Mouse (Mus musculus) CH12.LX (cell line): ENCODE measurements around the gene Ppp4c. TPM values are rescaled to one million over a fixed set of nuclear protein-coding genes. Genes with fewer than 3 reads are reported as not detected.
A peak's percentile ranks its signal among the peaks of the same experiment; 100 is the strongest.

ENCODE experiments used
- DNase-seq: peaks from one replicate; pipeline ENCODE4 v3.0.0-alpha.2; 2013; ENCODE audit errors: extremely low read depth
- H3K27ac ChIP-seq: 2 replicates; pipeline ENCODE4 v1.5.1; 2012; ENCODE audit warnings: low read depth, mild to moderate bottlenecking, control low read depth, moderate library complexity; ENCODE audit not compliant: insufficient read depth
- H3K27me3 ChIP-seq: replicated peaks from 2 replicates; pipeline ENCODE3; 2012; ENCODE audit warnings: inconsistent platforms
- H3K36me3 ChIP-seq, 2 experiments: replicated peaks in 1 of 2; 2 replicates each; pipeline versions ENCODE3 to v1.6.1; 2012; ENCODE audit warnings: inconsistent platforms in 1 of 2, low read length in 1 of 2, mild to moderate bottlenecking in 1 of 2, mixed read lengths in 1 of 2, moderate library complexity in 1 of 2; ENCODE audit not compliant: control insufficient read depth in 1 of 2, insufficient read depth in 1 of 2
- H3K4me1 ChIP-seq, 2 experiments: 2 replicates each; pipeline ENCODE4 v1.6.1; 2012; ENCODE audit warnings: inconsistent platforms in 1 of 2, moderate library complexity in 1 of 2; ENCODE audit not compliant: insufficient read depth in 2 of 2, control insufficient read depth in 1 of 2
- H3K4me2 ChIP-seq: 2 replicates; pipeline ENCODE4 v1.6.1; 2012; ENCODE audit warnings: low read depth, mild to moderate bottlenecking, control low read depth; ENCODE audit not compliant: poor library complexity, insufficient read depth, severe bottlenecking
- H3K4me3 ChIP-seq, 3 experiments: fragments of 150-350 bp in 1 of 3; sonication (generic) in 1 of 3; replicated peaks in 1 of 3; 2 replicates each; pipeline versions ENCODE3 to v1.5.1; 2011 to 2012; ENCODE audit warnings: low read depth in 2 of 3, low read length in 2 of 3, mild to moderate bottlenecking in 2 of 3, moderate library complexity in 2 of 3, control low read depth in 1 of 3, improper control_type of control experiment in 1 of 3, inconsistent platforms in 1 of 3, mixed read lengths in 1 of 3; ENCODE audit not compliant: poor library complexity in 1 of 3
- H3K79me2 ChIP-seq: replicated peaks from 2 replicates; pipeline ENCODE4 v1.6.1; 2012; ENCODE audit warnings: mild to moderate bottlenecking, moderate library complexity; ENCODE audit not compliant: control insufficient read depth, poor library complexity, insufficient read depth, severe bottlenecking; ENCODE audit errors: extremely low read depth
- H3K9ac ChIP-seq: 2 replicates; pipeline ENCODE4 v1.6.1; 2012; ENCODE audit warnings: low read depth, mild to moderate bottlenecking, control low read depth, moderate library complexity; ENCODE audit not compliant: insufficient read depth
- H3K9me3 ChIP-seq: replicated peaks from 2 replicates; pipeline ENCODE3; 2012; ENCODE audit warnings: low read length, inconsistent platforms, mixed read lengths
- BHLHE40 ChIP-seq: IDR thresholded peaks from 2 replicates; pipeline ENCODE4 v1.6.1; 2011; ENCODE audit warnings: mild to moderate bottlenecking, low read depth, low read length, improper control_type of control experiment
- CHD2 ChIP-seq: IDR thresholded peaks from 2 replicates; pipeline ENCODE4 v1.6.1; 2011; ENCODE audit warnings: low read length, improper control_type of control experiment
- E2F4 ChIP-seq: IDR thresholded peaks from 2 replicates; pipeline ENCODE4 v1.6.1; 2011; ENCODE audit warnings: low read depth, low read length, improper control_type of control experiment; ENCODE audit not compliant: insufficient replicate concordance
- ELF1 ChIP-seq: IDR thresholded peaks from 2 replicates; pipeline ENCODE4 v1.6.1; 2014; ENCODE audit warnings: low read depth, mild to moderate bottlenecking, inconsistent platforms, low read length, improper control_type of control experiment
- ETS1 ChIP-seq: conservative IDR thresholded peaks from 2 replicates; pipeline ENCODE4 v1.6.1; 2012; ENCODE audit warnings: low read depth, mild to moderate bottlenecking, inconsistent platforms, low read length, improper control_type of control experiment, moderate library complexity
- IRF4 ChIP-seq: IDR thresholded peaks from 2 replicates; pipeline ENCODE4 v1.6.1; 2014; ENCODE audit warnings: low read depth, mild to moderate bottlenecking, inconsistent platforms, low read length, improper control_type of control experiment
- MXI1 ChIP-seq: IDR thresholded peaks from 2 replicates; pipeline ENCODE4 v1.6.1; 2011; ENCODE audit warnings: mild to moderate bottlenecking, low read depth, low read length, improper control_type of control experiment
- NELFE ChIP-seq: IDR thresholded peaks from 2 replicates; pipeline ENCODE4 v1.6.1; 2011; ENCODE audit warnings: low read depth, low read length, improper control_type of control experiment
- NRF1 ChIP-seq: IDR thresholded peaks from 2 replicates; pipeline ENCODE4 v1.6.1; 2014; ENCODE audit warnings: low read depth, mild to moderate bottlenecking, inconsistent platforms, low read length, improper control_type of control experiment, moderate library complexity
- POLR2A ChIP-seq: IDR thresholded peaks from 2 replicates; pipeline ENCODE4 v1.6.1; 2011; ENCODE audit warnings: low read depth, mild to moderate bottlenecking, improper control_type of control experiment, low read length
- POLR2AphosphoS2 ChIP-seq: IDR thresholded peaks from 2 replicates; pipeline ENCODE4 v1.6.1; 2011; ENCODE audit warnings: low read depth, low read length, improper control_type of control experiment
- RAD21 ChIP-seq: IDR thresholded peaks from 2 replicates; pipeline ENCODE4 v1.6.1; 2011; ENCODE audit warnings: low read depth, mild to moderate bottlenecking, low read length, improper control_type of control experiment, moderate library complexity
- RCOR1 ChIP-seq: conservative IDR thresholded peaks from 2 replicates; pipeline ENCODE4 v1.6.1; 2012; ENCODE audit warnings: low read depth, mild to moderate bottlenecking, inconsistent platforms, low read length, improper control_type of control experiment
- SIN3A ChIP-seq: IDR thresholded peaks from 2 replicates; pipeline ENCODE4 v1.6.1; 2012; ENCODE audit warnings: low read length, improper control_type of control experiment, inconsistent platforms
- TCF12 ChIP-seq: IDR thresholded peaks from 2 replicates; pipeline ENCODE4 v1.6.1; 2014; ENCODE audit warnings: low read depth, mild to moderate bottlenecking, inconsistent platforms, low read length, improper control_type of control experiment
- UBTF ChIP-seq: IDR thresholded peaks from 2 replicates; pipeline ENCODE4 v1.6.1; 2012; ENCODE audit warnings: low read depth, mild to moderate bottlenecking, inconsistent platforms, low read length, improper control_type of control experiment, moderate library complexity
- USF2 ChIP-seq: conservative IDR thresholded peaks from 2 replicates; pipeline ENCODE4 v1.6.1; 2011; ENCODE audit warnings: low read depth, low read length, improper control_type of control experiment
- ZKSCAN1 ChIP-seq: IDR thresholded peaks from 2 replicates; pipeline ENCODE4 v1.6.1; 2012; ENCODE audit warnings: low read depth, inconsistent platforms, low read length, improper control_type of control experiment, borderline replicate concordance
- ZMIZ1 ChIP-seq: IDR thresholded peaks from 2 replicates; pipeline ENCODE4 v1.6.1; 2012; ENCODE audit warnings: low read depth, mild to moderate bottlenecking, inconsistent platforms, low read length, improper control_type of control experiment
- dilution Hi-C: fragments of 300-500 bp; cut with MboI; formaldehyde crosslinking; loops from 2 replicates; pipeline ENCODE4 v1.14.3; 2020; ENCODE audit warnings: low sequenced_read_pairs; ENCODE audit not compliant: extremely low pct_unique_long_range_greater_than_20kb, extremely low pct_ligation_motif_present
- in situ Hi-C: fragments of 300-500 bp; cut with MboI; formaldehyde crosslinking; loops from 3 replicates; pipeline ENCODE4 v1.14.3; 2019; ENCODE audit warnings: low sequenced_read_pairs, low pct_ligation_motif_present, low pct_unique_long_range_greater_than_20kb, mixed read lengths
- polyA plus RNA-seq: library from polyadenylated mRNA; unstranded; fragments of >175 nt; gene quantifications from 2 replicates; pipeline ENCODE4 v1.2.1, GENCODE M21; 2012; ENCODE audit warnings: low read depth; ENCODE audit not compliant: insufficient read length
- total RNA-seq, 2 experiments: library from RNA; depleted of rRNA; stranded (reverse); fragments of 300-350 nt in 1 of 2; fragments of >200 nt in 1 of 2; gene quantifications; 2 replicates each; pipeline ENCODE4 v1.2.3; 2012 to 2014

The Ppp4c gene
- total and polyA plus RNA-seq, 3 experiments = 161 to 213 (median 195) TPM

GRCm38 (mm10) chr7:126793456-126794270 is 1.4 kb upstream of the Ppp4c start:
- Histone ChIP-seq H3K36me3 (peaks cover 46 to 65% of the 10 kb centered on the region in 2 experiments), H3K4me1 (peaks cover 8 to 59% of the 10 kb centered on the region in 2 experiments), H3K4me2 (peak overlapping the region; percentile 72; the same call in 1 of the 2 replicates), H3K9me3 (no peaks in the 10 kb centered on the region), H3K4me3 (no peak overlapping the region), H3K27me3 (no peaks in the 10 kb centered on the region), H3K79me2 (peaks cover 55% of the 10 kb centered on the region), H3K9ac (no peak overlapping the region), H3K27ac (no peak overlapping the region)
- dilution Hi-C loops (no loop called here), in situ Hi-C loops (no loop called here)
- TF ChIP-seq POLR2AphosphoS2 (peak; percentile 93; the same call in 1 of the 2 replicates), ZMIZ1 (peak; percentile 25; the same call in 1 of the 2 replicates), POLR2A (no peak), NRF1 (no peak), E2F4 (no peak), CHD2 (no peak; the same call in 1 of the 2 replicates), ELF1 (0 out of 2 replicates have a peak, but pooled peaks have one; percentile 6), UBTF (no peak)
- no peak for DNase-seq

- no peak for DNase-seq
- Histone ChIP-seq H3K9ac (peak overlapping the region; percentile 89), H3K4me3 (peak overlapping the region; percentile 63 to 88 (median 81)), H3K27me3 (no peaks in the 10 kb centered on the region), H3K9me3 (no peaks in the 10 kb centered on the region), H3K4me1 (peaks cover 8 to 61% of the 10 kb centered on the region in 2 experiments), H3K4me2 (peak overlapping the region; percentile 72), H3K36me3 (peaks cover 54 to 73% of the 10 kb centered on the region in 2 experiments), H3K79me2 (peaks cover 48% of the 10 kb centered on the region), H3K27ac (peak overlapping the region; percentile 35; the same call in 1 of the 2 replicates)
- dilution Hi-C loops (no loop called here), in situ Hi-C loops (no loop called here)
- TF ChIP-seq ETS1 = no peak
- no peak for TF ChIP-seq IRF4
- no peak for TF ChIP-seq TCF12
- TF ChIP-seq BHLHE40 = no peak
- TF ChIP-seq ZKSCAN1 = no peak
- no peak for TF ChIP-seq SIN3A
- TF ChIP-seq NELFE = no peak
- TF ChIP-seq USF2 = no peak
- no peak for TF ChIP-seq RCOR1
- TF ChIP-seq RAD21 = no peak
- no peak for TF ChIP-seq MXI1
- no peak for TF ChIP-seq POLR2AphosphoS2
Observed at GRCm38 (mm10) chr7:126792721-126793443, 586 bp upstream of the Ppp4c start.
